Mouse (Mus musculus) adrenal gland, adult 8-10 months (tissue): ENCODE measurements around the gene Nipbl. TPM values are rescaled to one million over a fixed set of nuclear protein-coding genes. Genes with fewer than 3 reads are reported as not detected.

ENCODE experiments used
- DNase-seq: peaks from one replicate; pipeline ENCODE4 v3.0.0; 2022
- total RNA-seq, 4 experiments: library from RNA; stranded (reverse); gene quantifications; 2 replicates each; pipeline ENCODE4 v1.2.4; 2022

Gene Nipbl
- total RNA-seq, 4 experiments from 2014 or later = 41.1 to 57.1 (median 52.9) TPM

GRCm38 (mm10) chr15:8291251-8291650 is 153.0 kb downstream of the Nipbl start:
- DNase-seq = no peak

- DNase-seq = no peak
Measured at GRCm38 (mm10) chr15:8282155-8282554, 162.1 kb downstream of the Nipbl start.

DNA sequence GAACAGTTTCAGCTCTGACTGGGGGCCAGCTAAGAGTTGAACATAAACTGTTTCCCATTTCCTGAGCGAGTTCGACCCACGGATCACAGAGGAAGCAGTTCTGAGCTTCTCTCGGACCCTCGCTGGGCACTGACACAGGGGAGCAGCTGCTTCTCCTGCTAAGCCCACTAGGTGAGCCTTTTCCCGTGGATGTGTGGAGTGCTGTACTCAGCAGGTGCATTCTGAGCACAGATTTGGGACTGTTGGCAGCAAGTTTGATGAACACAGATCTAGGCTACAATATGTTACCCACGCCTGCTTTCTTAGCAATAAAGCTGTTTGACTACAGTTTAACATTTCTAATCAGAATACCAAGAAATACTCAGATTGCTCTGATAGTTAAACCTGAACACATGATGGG is 162.6 kb downstream of the Nipbl start:
- no peak for DNase-seq

- DNase-seq = peak; percentile 45
Measured at GRCm38 (mm10) chr15:8279929-8280610, 164.2 kb downstream of the Nipbl start.

GRCm38 (mm10) chr15:8279320-8279779 is 164.9 kb downstream of the Nipbl start:
- DNase-seq = no peak

DNA sequence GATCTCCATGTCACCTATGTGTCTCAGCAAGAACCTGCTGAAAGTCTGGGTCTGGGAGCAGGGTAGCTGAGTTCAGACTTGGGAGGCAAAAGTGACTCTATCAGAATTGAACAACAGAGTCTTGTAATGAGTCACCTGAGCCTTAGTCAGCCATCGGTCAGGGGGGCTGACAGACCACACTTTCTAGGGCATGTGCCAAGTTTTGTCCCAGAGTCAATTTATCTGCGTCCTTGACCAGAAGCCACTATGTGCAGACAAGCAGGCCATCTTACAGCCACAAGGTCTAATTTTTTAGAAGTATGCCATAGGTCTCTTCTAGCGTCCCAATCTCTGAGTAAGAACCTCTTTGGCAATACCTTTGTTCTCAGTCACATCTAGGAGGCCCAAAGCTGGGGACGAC is 166.3 kb downstream of the Nipbl start:
- peak; percentile 56 for DNase-seq

GRCm38 (mm10) chr15:8271952-8272351 is 172.3 kb downstream of the Nipbl start:
- DNase-seq = no peak

- DNase-seq = no peak
Measured at GRCm38 (mm10) chr15:8268231-8268630, 176.0 kb downstream of the Nipbl start.

- no peak for DNase-seq
Measured at GRCm38 (mm10) chr15:8267211-8267610, 177.1 kb downstream of the Nipbl start.

DNA sequence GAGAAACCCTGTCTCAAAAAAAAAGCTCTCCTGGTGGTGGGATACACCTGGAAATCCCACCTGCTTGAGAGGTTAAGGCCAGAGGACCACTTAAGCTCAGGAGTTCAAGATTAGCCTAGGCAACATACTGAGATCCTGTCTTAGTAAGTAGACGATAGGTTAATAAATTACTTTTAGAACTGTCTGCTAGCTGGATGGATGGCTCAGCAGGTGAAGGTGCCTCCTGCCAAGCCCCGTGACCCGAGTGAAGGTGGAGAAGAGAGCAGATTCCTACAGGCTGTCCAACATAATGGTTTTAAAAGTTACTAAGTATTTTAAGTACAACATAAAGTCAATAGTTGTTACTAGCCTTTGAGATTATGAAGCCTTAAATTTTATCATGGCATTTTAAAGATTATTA is 178.3 kb downstream of the Nipbl start:
- DNase-seq = no peak

Other genes starting within 250 kb of the Nipbl start
- gene Gm2310, start 75.5 kb upstream of the Nipbl start, total RNA-seq = not detected